Mouse (Mus musculus) forebrain, embryonic 16.5 days (tissue): ENCODE data around the gene Olfr1306. TPM values are rescaled to one million over a fixed set of nuclear protein-coding genes. Genes with fewer than 3 reads are reported as not detected.

Experiments used
- ATAC-seq: fragments of 200-750 bp; cut with Nextera tagmentation; 2 replicates; pipeline ENCODE4 v1.8.0; 2017; ENCODE audit warnings: mild to moderate bottlenecking, moderate library complexity
- H3K27ac ChIP-seq: fragments of 300-500 bp; sonication (generic); 2 replicates; pipeline ENCODE4 v1.5.1; 2014; ENCODE audit warnings: low read length, control low read depth
- H3K27me3 ChIP-seq: fragments of 300-500 bp; sonication (generic); replicated peaks from 2 replicates; pipeline ENCODE4 v1.6.1; 2014; ENCODE audit warnings: low read length; ENCODE audit not compliant: control insufficient read depth, insufficient read depth
- H3K36me3 ChIP-seq: fragments of 300-500 bp; sonication (generic); 2 replicates; pipeline ENCODE4 v1.6.1; 2014; ENCODE audit not compliant: control insufficient read depth, insufficient read depth
- H3K4me1 ChIP-seq: fragments of 300-500 bp; sonication (generic); replicated peaks from 2 replicates; pipeline ENCODE4 v1.6.1; 2014; ENCODE audit warnings: low read length; ENCODE audit not compliant: control insufficient read depth, insufficient read depth
- H3K4me2 ChIP-seq: fragments of 300-500 bp; sonication (generic); 2 replicates; pipeline ENCODE4 v1.6.1; 2014; ENCODE audit warnings: mild to moderate bottlenecking, low read length, control low read depth
- H3K4me3 ChIP-seq: fragments of 300-500 bp; sonication (generic); replicated peaks from 2 replicates; pipeline ENCODE4 v1.5.1; 2014; ENCODE audit warnings: mild to moderate bottlenecking, low read length, control low read depth
- H3K9ac ChIP-seq: fragments of 300-500 bp; sonication (generic); replicated peaks from 2 replicates; pipeline ENCODE4 v1.6.1; 2014; ENCODE audit warnings: low read depth, low read length, control low read depth
- H3K9me3 ChIP-seq: fragments of 300-500 bp; sonication (generic); 2 replicates; pipeline ENCODE4 v1.6.1; 2016; ENCODE audit warnings: low read length; ENCODE audit not compliant: control insufficient read depth
- WGBS: fragments of 180-500 bp; shearing (Covaris S2); extraction: QIAGEN DNeasy Blood & Tissue Kit; methylation state at CpG from one replicate; pipeline ENCODE4 v1.1.7; 2014; 5-methylcytosine and 5-hydroxymethylcytosine counted together
- polyA plus RNA-seq: library from polyadenylated mRNA; unstranded; fragments of >200 nt; fragmentation: Nextera tagmentation; extraction: Ambion mirVana; gene quantifications from 2 replicates; pipeline ENCODE4 v1.2.1, GENCODE M21; 2015

The Olfr1306 gene
- polyA plus RNA-seq: not detected in 2 replicates

GRCm38 (mm10) chr2:111916171-111916570 lies at the start of gene Olfr1306:
Olfr1306 (minus strand) TSS chr2:111916271.
- Histone ChIP-seq H3K27me3 (no peaks in the 10 kb centered on the region), H3K9ac (no peak within 1 kb of the TSS), H3K4me2 (no peak within 1 kb of the TSS), H3K4me1 (no peaks in the 10 kb centered on the region), H3K4me3 (no peak within 1 kb of the TSS), H3K27ac (no peak within 1 kb of the TSS), H3K9me3 (peaks cover 4% of the 10 kb centered on the region; the same call in 1 of the 2 replicates), H3K36me3 (no peaks in the 10 kb centered on the region)
- WGBS: 87% methylated on average over 1 of the region's 1 CpGs
- no peak for ATAC-seq

- Histone ChIP-seq H3K4me1 (no peaks in the 10 kb centered on the region), H3K4me3 (no peak within 1 kb of the TSS), H3K36me3 (no peaks in the 10 kb centered on the region), H3K9ac (no peak within 1 kb of the TSS), H3K9me3 (no peaks in the 10 kb centered on the region), H3K4me2 (no peak within 1 kb of the TSS), H3K27ac (no peak within 1 kb of the TSS), H3K27me3 (no peaks in the 10 kb centered on the region)
- 56% methylated on average over 1 of the region's 1 CpGs for WGBS
- no peak for ATAC-seq
Measured at GRCm38 (mm10) chr2:111964844-111965243, 48.8 kb upstream of the Olfr1306 start, which contains the start of gene Olfr1308. Olfr1308 (minus strand) TSS chr2:111964944.

- Histone ChIP-seq H3K4me3 (no peak within 1 kb of the TSS), H3K27me3 (no peaks in the 10 kb centered on the region), H3K4me2 (no peak within 1 kb of the TSS), H3K27ac (no peak within 1 kb of the TSS), H3K9me3 (no peaks in the 10 kb centered on the region), H3K9ac (no peak within 1 kb of the TSS), H3K36me3 (no peaks in the 10 kb centered on the region), H3K4me1 (no peaks in the 10 kb centered on the region)
- no peak for ATAC-seq
- WGBS: 83% methylated on average over 1 of the region's 1 CpGs
Measured at GRCm38 (mm10) chr2:111949340-111949739, 33.3 kb upstream of the Olfr1306 start, which contains the start of gene Olfr1307. Olfr1307 (minus strand) TSS chr2:111949440.

GRCm38 (mm10) chr2:111877049-111877448 lies 39.0 kb downstream of the Olfr1306 start, which contains the start of gene Olfr1305:
Olfr1305 (minus strand) TSS chr2:111877149.
- no peaks in the 10 kb centered on the region for H3K36me3 ChIP-seq
- no peaks in the 10 kb centered on the region for H3K9me3 ChIP-seq
- no peak within 1 kb of the TSS for H3K4me2 ChIP-seq
- no peak within 1 kb of the TSS for H3K9ac ChIP-seq
- H3K27me3 ChIP-seq: no peaks in the 10 kb centered on the region
- no peak within 1 kb of the TSS for H3K27ac ChIP-seq
- 89% methylated on average over 2 of the region's 2 CpGs for WGBS
- no peak within 1 kb of the TSS for H3K4me3 ChIP-seq
- no peak for ATAC-seq
- H3K4me1 ChIP-seq: no peaks in the 10 kb centered on the region

Other genes starting within 250 kb of the Olfr1306 start
- gene Olfr1301, start 165.3 kb downstream of the Olfr1306 start, polyA plus RNA-seq: not detected in 2 replicates
- not detected in 2 replicates for gene Olfr1302, start 138.8 kb downstream of the Olfr1306 start, polyA plus RNA-seq
- gene Olfr1303, start 95.9 kb downstream of the Olfr1306 start, polyA plus RNA-seq: not detected in 2 replicates
- not detected in 2 replicates for gene Olfr1305, start 39.1 kb downstream of the Olfr1306 start, polyA plus RNA-seq
- gene Olfr1307, start 33.2 kb upstream of the Olfr1306 start, polyA plus RNA-seq: not detected in 2 replicates
- not detected in 2 replicates for gene Olfr1308, start 48.7 kb upstream of the Olfr1306 start, polyA plus RNA-seq
- not detected in 2 replicates for gene Olfr1309, start 74.0 kb upstream of the Olfr1306 start, polyA plus RNA-seq
- not detected in 2 replicates for gene Olfr1310, start 96.4 kb upstream of the Olfr1306 start, polyA plus RNA-seq
- not detected in 2 replicates for gene Olfr1311, start 108.1 kb upstream of the Olfr1306 start, polyA plus RNA-seq
- gene Olfr1312, start 134.0 kb upstream of the Olfr1306 start, polyA plus RNA-seq: not detected in 2 replicates
- not detected in 2 replicates for gene Olfr1313, start 161.6 kb upstream of the Olfr1306 start, polyA plus RNA-seq
- gene Olfr1314, start 180.5 kb upstream of the Olfr1306 start, polyA plus RNA-seq: not detected in 2 replicates
- gene Olfr1315-ps1, start 199.2 kb upstream of the Olfr1306 start, polyA plus RNA-seq: not detected in 2 replicates
- gene Olfr1316, start 218.7 kb upstream of the Olfr1306 start, polyA plus RNA-seq: not detected in 2 replicates
- not detected in 2 replicates for gene Olfr1317, start 224.1 kb upstream of the Olfr1306 start, polyA plus RNA-seq
- gene Olfr1318, start 237.9 kb upstream of the Olfr1306 start, polyA plus RNA-seq: not detected in 2 replicates